Mouse (Mus musculus): ENCODE measurements around the gene Rras2.
A peak's percentile ranks its signal among the peaks of the same experiment; 100 is the strongest.

Rras2 gene

GRCm38 (mm10) chr7:114020057-114020703 is 97.4 kb downstream of the Rras2 start:
- peak; percentile 38 for DNase-seq

- peak; percentile 74 for DNase-seq
Measured at GRCm38 (mm10) chr7:114018861-114019260, 98.7 kb downstream of the Rras2 start.

GRCm38 (mm10) chr7:114016001-114016949 is 101.3 kb downstream of the Rras2 start:
- no peak for DNase-seq

- DNase-seq: no peak
Measured at GRCm38 (mm10) chr7:114011726-114012443, 105.7 kb downstream of the Rras2 start.

DNA sequence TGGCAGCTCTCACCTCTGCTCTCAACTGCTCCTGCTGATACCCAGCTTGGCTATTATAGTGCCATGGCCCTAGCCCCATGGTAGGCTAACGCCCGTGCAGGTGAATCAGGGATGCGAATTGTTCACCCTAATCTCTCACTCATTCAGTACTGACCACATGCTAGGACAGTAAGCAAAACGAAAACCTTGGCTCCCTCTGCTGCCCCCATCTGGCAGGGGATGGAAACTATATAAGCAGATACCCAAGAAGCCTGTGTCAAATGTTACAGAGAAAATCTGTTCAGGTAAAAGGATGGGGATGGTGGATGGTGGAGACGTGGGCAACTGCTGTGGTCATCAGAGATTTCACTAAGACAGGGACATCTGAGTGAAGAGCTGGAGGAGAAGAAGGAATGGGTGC is 110.0 kb downstream of the Rras2 start:
- no peak for DNase-seq

- no peak for DNase-seq
Measured at GRCm38 (mm10) chr7:114006456-114006855, 111.1 kb downstream of the Rras2 start.

GRCm38 (mm10) chr7:114005499-114005898 is 112.1 kb downstream of the Rras2 start:
- no peak for DNase-seq

- DNase-seq: no peak
Measured at GRCm38 (mm10) chr7:114004171-114004570, 113.4 kb downstream of the Rras2 start.

GRCm38 (mm10) chr7:113997675-113998354 is 119.8 kb downstream of the Rras2 start:
- DNase-seq: no peak
